In genomic region chr1:128591721-128592210, GRCm38 (mm10) we compare ENCODE assay signal across 8 mouse cellular contexts. TPM values are rescaled to one million over a fixed set of nuclear protein-coding genes. Genes with fewer than 3 reads are reported as not detected.
DNase-seq lines count a peak whose midpoint lies in the region; ATAC-seq lines count a peak whose summit lies in the region.

No protein-coding gene starts in this region.

- H3K4me3 ChIP-seq in heart, embryonic 11.5 days (ENCODE audit: low read depth, low read length), result peak overlapping the region; percentile 65
- peak overlapping the region; percentile 72 for H3K4me3 ChIP-seq in forebrain, embryonic 12.5 days (replicated peaks)
- H3K4me3 ChIP-seq in kidney, embryonic 15.5 days (replicated peaks), result peak overlapping the region; percentile 64
- peak overlapping the region; percentile 63 for H3K4me3 ChIP-seq in midbrain, embryonic 14.5 days (replicated peaks; ENCODE audit: low read depth, low read length)

- peaks cover 40% of the 10 kb centered on the region for H3K27me3 ChIP-seq in heart, embryonic 11.5 days (ENCODE audit: control insufficient read depth, insufficient read depth, low read length)
- H3K27me3 ChIP-seq in forebrain, embryonic 12.5 days, result peaks cover 6% of the 10 kb centered on the region; the same call in 1 of the 2 replicates
- peaks cover 42% of the 10 kb centered on the region for H3K27me3 ChIP-seq in kidney, embryonic 15.5 days
- no peaks in the 10 kb centered on the region for H3K27me3 ChIP-seq in midbrain, embryonic 14.5 days (ENCODE audit: control insufficient read depth, insufficient read depth, low read length)

- H3K4me1 ChIP-seq in heart, embryonic 11.5 days (ENCODE audit: control insufficient read depth, insufficient read depth, low read length), result peaks cover 11% of the 10 kb centered on the region
- peaks cover 74% of the 10 kb centered on the region for H3K4me1 ChIP-seq in forebrain, embryonic 12.5 days
- H3K4me1 ChIP-seq in kidney, embryonic 15.5 days, result peaks cover 62% of the 10 kb centered on the region
- peaks cover 44% of the 10 kb centered on the region for H3K4me1 ChIP-seq in midbrain, embryonic 14.5 days (ENCODE audit: control insufficient read depth, insufficient read depth, low read length)

- ATAC-seq in heart, embryonic 11.5 days (replicated peaks; ENCODE audit: insufficient number of reproducible peaks, low FRiP score, low TSS enrichment), result 0 out of 2 replicates have a peak, but pooled peaks have one; percentile 11
- peak; percentile 5; the same call in 1 of the 2 replicates for ATAC-seq in forebrain, embryonic 12.5 days (ENCODE audit: low FRiP score)
- ATAC-seq in kidney, embryonic 15.5 days (replicated peaks; ENCODE audit: low FRiP score), result no peak
- ATAC-seq in midbrain, embryonic 14.5 days (ENCODE audit: low FRiP score, low TSS enrichment), result peak; percentile 5; the same call in 1 of the 2 replicates

- no peaks in the 10 kb centered on the region for H3K36me3 ChIP-seq in heart, embryonic 11.5 days (ENCODE audit: control insufficient read depth, insufficient read depth, low read length)
- peaks cover 13% of the 10 kb centered on the region for H3K36me3 ChIP-seq in forebrain, embryonic 12.5 days (replicated peaks)
- peaks cover 11% of the 10 kb centered on the region; the same call in 1 of the 2 replicates for H3K36me3 ChIP-seq in kidney, embryonic 15.5 days
- no peaks in the 10 kb centered on the region for H3K36me3 ChIP-seq in midbrain, embryonic 14.5 days (ENCODE audit: control insufficient read depth, insufficient read depth, low read length)

- H3K27ac ChIP-seq in heart, embryonic 11.5 days (ENCODE audit: low read depth, low read length), result no peak overlapping the region
- H3K27ac ChIP-seq in forebrain, embryonic 12.5 days, result peak overlapping the region; percentile 88
- H3K27ac ChIP-seq in kidney, embryonic 15.5 days, result peak overlapping the region; percentile 66
- peak overlapping the region; percentile 71 for H3K27ac ChIP-seq in midbrain, embryonic 14.5 days (replicated peaks; ENCODE audit: low read depth, low read length)

- H3K9ac ChIP-seq in heart, embryonic 11.5 days (ENCODE audit: low read depth, low read length), result peak overlapping the region; percentile 48; the same call in 1 of the 2 replicates
- peak overlapping the region; percentile 80 for H3K9ac ChIP-seq in forebrain, embryonic 12.5 days
- H3K9ac ChIP-seq in kidney, embryonic 15.5 days, result peak overlapping the region; percentile 59
- H3K9ac ChIP-seq in midbrain, embryonic 14.5 days (replicated peaks; ENCODE audit: low read length), result peak overlapping the region; percentile 74

- WGBS in heart, embryonic 11.5 days (ENCODE audit: insufficient replicate concordance), result 0% methylated on average over 20 of the region's 20 CpGs
- WGBS in forebrain, embryonic 12.5 days, result under 1% methylated on average over 20 of the region's 20 CpGs
- under 1% methylated on average over 20 of the region's 20 CpGs for WGBS in kidney, embryonic 15.5 days
- under 1% methylated on average over 20 of the region's 20 CpGs for WGBS in midbrain, embryonic 14.5 days

- H3K9me3 ChIP-seq in heart, embryonic 11.5 days (replicated peaks; ENCODE audit: control insufficient read depth, low read length), result no peaks in the 10 kb centered on the region
- no peaks in the 10 kb centered on the region for H3K9me3 ChIP-seq in forebrain, embryonic 12.5 days
- H3K9me3 ChIP-seq in kidney, embryonic 15.5 days (replicated peaks), result no peaks in the 10 kb centered on the region
- H3K9me3 ChIP-seq in midbrain, embryonic 14.5 days (ENCODE audit: control insufficient read depth, low read length), result no peaks in the 10 kb centered on the region

- peak overlapping the region; percentile 96 for H3K4me2 ChIP-seq in heart, embryonic 11.5 days
- peak overlapping the region; percentile 83 for H3K4me2 ChIP-seq in forebrain, embryonic 12.5 days
- peak overlapping the region; percentile 94 for H3K4me2 ChIP-seq in kidney, embryonic 15.5 days
- peak overlapping the region; percentile 90 for H3K4me2 ChIP-seq in midbrain, embryonic 14.5 days (ENCODE audit: low read length)

- no peak for DNase-seq in heart, adult 8-10 months (ENCODE audit: low spot score)
- peak; percentile 60 for DNase-seq in MEL-GATA-1-ER (ENCODE audit: extremely low read depth, low read depth)
- peak; percentile 66 for DNase-seq in midbrain, embryonic 14.5 days
- DNase-seq in Muller cell, postnatal 12 days (ENCODE audit: inconsistent ontology term), result no peak
- DNase-seq in layer of hippocampus, adult 9-11 months, result no peak

RNA-seq across cellular contexts. Expression of gene Cxcr4, which starts 0.3 kb away (rescaled TPM):
- polyA plus RNA-seq in heart, embryonic 11.5 days (2014; fragmentation: Nextera tagmentation; extraction: Ambion mirVana), result 1.1 and 1.9 TPM in 2 replicates
- 1 to 10 TPM; 5.0 to 8.6 (median 6.9) TPM for total RNA-seq in heart, adult 8-10 months (2022)
- polyA plus RNA-seq in forebrain, embryonic 12.5 days (2016; fragmentation: Nextera tagmentation; extraction: Ambion mirVana), result 9.5 and 10.1 TPM in 2 replicates
- 8.8 and 9.8 TPM in 2 replicates for polyA plus RNA-seq in kidney, embryonic 15.5 days (2015; fragmentation: Nextera tagmentation; extraction: Ambion mirVana)
- polyA plus RNA-seq in midbrain, embryonic 14.5 days (2014; fragmentation: Nextera tagmentation; extraction: Ambion mirVana), result 10.2 and 12.3 TPM in 2 replicates

Comparison
In these comparisons a context has a peak if more than half of its experiments do, and no peak if none do; other contexts are left out.
1. DNase-seq: peak in MEL-GATA-1-ER (single experiment) and midbrain, embryonic 14.5 days (single experiment); none in heart, adult 8-10 months (single experiment), Muller cell, postnatal 12 days (single experiment) and layer of hippocampus, adult 9-11 months (single experiment).
2. Peak in every context shown above with its lines, with median percentiles within 50 percentile points of each other: H3K4me2 ChIP-seq, H3K4me3 ChIP-seq and H3K9ac ChIP-seq.